Mouse (Mus musculus) heart, embryonic 12.5 days (tissue): Measurements from ENCODE around the gene Slc6a2. TPM values are rescaled to one million over a fixed set of nuclear protein-coding genes. Genes with fewer than 3 reads are reported as not detected.
A peak's percentile ranks its signal among the peaks of the same experiment; 100 is the strongest.

Experiments
- ATAC-seq: fragments of 200-750 bp; cut with Nextera tagmentation; 2 replicates; pipeline ENCODE4 v1.8.0; 2017; ENCODE audit warnings: moderate TSS enrichment, moderate library complexity; ENCODE audit not compliant: insufficient number of reproducible peaks, low FRiP score
- H3K27ac ChIP-seq: fragments of 300-500 bp; sonication (generic); 2 replicates; pipeline ENCODE4 v1.5.1; 2016; ENCODE audit warnings: mild to moderate bottlenecking, moderate library complexity; ENCODE audit not compliant: poor library complexity, severe bottlenecking
- H3K27me3 ChIP-seq: fragments of 300-500 bp; sonication (generic); replicated peaks from 2 replicates; pipeline ENCODE4 v1.6.1; 2016; ENCODE audit warnings: mild to moderate bottlenecking, moderate library complexity
- H3K36me3 ChIP-seq: fragments of 300-500 bp; sonication (generic); 2 replicates; pipeline ENCODE4 v1.6.1; 2016; ENCODE audit warnings: mild to moderate bottlenecking, moderate library complexity
- H3K4me1 ChIP-seq: fragments of 300-500 bp; sonication (generic); replicated peaks from 2 replicates; pipeline ENCODE4 v1.6.1; 2016; ENCODE audit warnings: mild to moderate bottlenecking
- H3K4me2 ChIP-seq: fragments of 300-500 bp; sonication (generic); 2 replicates; pipeline ENCODE4 v1.6.1; 2016; ENCODE audit warnings: mild to moderate bottlenecking, moderate library complexity
- H3K4me3 ChIP-seq: fragments of 300-500 bp; sonication (generic); 2 replicates; pipeline ENCODE4 v1.5.1; 2016; ENCODE audit warnings: mild to moderate bottlenecking
- H3K9ac ChIP-seq: fragments of 300-500 bp; sonication (generic); 2 replicates; pipeline ENCODE4 v1.6.1; 2016; ENCODE audit warnings: mild to moderate bottlenecking, moderate library complexity
- H3K9me3 ChIP-seq: fragments of 300-500 bp; sonication (generic); replicated peaks from 2 replicates; pipeline ENCODE4 v1.6.1; 2016; ENCODE audit warnings: mild to moderate bottlenecking, moderate library complexity
- WGBS: fragments of 180-500 bp; shearing (Covaris S2); methylation state at CpG from one replicate; pipeline ENCODE4 v1.1.7; 2016; 5-methylcytosine and 5-hydroxymethylcytosine counted together
- polyA plus RNA-seq: library from polyadenylated mRNA; unstranded; fragments of >200 nt; fragmentation: Nextera tagmentation; extraction: Ambion mirVana; gene quantifications from 2 replicates; pipeline ENCODE4 v1.2.1, GENCODE M21; 2016

Gene Slc6a2
- polyA plus RNA-seq, 1 experiment from 2014 or later = 0.03 TPM

GRCm38 (mm10) chr8:92964556-92964955 lies 4.7 kb downstream of the Slc6a2 start:
- ATAC-seq = no peak
- 60% methylated on average over 2 of the region's 2 CpGs for WGBS
- no peak overlapping the region for H3K4me2 ChIP-seq
- H3K9ac ChIP-seq = no peak overlapping the region
- H3K27me3 ChIP-seq = peaks cover 49% of the 10 kb centered on the region
- H3K27ac ChIP-seq = no peak overlapping the region
- no peaks in the 10 kb centered on the region for H3K9me3 ChIP-seq
- H3K4me3 ChIP-seq = no peak overlapping the region
- peaks cover 13% of the 10 kb centered on the region for H3K4me1 ChIP-seq
- H3K36me3 ChIP-seq = no peaks in the 10 kb centered on the region

GRCm38 (mm10) chr8:92972949-92973348 lies 13.1 kb downstream of the Slc6a2 start:
- Histone ChIP-seq H3K27me3 (no peaks in the 10 kb centered on the region), H3K4me1 (peaks cover 7% of the 10 kb centered on the region), H3K9me3 (no peaks in the 10 kb centered on the region), H3K36me3 (no peaks in the 10 kb centered on the region), H3K4me3 (no peak overlapping the region), H3K9ac (no peak overlapping the region), H3K27ac (no peak overlapping the region; the same call in 1 of the 2 replicates), H3K4me2 (no peak overlapping the region)
- WGBS = 45% methylated on average over 5 of the region's 5 CpGs
- peak; percentile 64 for ATAC-seq

- no peaks in the 10 kb centered on the region for H3K36me3 ChIP-seq
- no peak overlapping the region for H3K9ac ChIP-seq
- no peak overlapping the region for H3K4me3 ChIP-seq
- no peak for ATAC-seq
- no peak overlapping the region for H3K27ac ChIP-seq
- H3K4me1 ChIP-seq = peaks cover 7% of the 10 kb centered on the region
- 82% methylated on average over 5 of the region's 5 CpGs for WGBS
- H3K9me3 ChIP-seq = no peaks in the 10 kb centered on the region
- no peak overlapping the region for H3K4me2 ChIP-seq
- H3K27me3 ChIP-seq = no peaks in the 10 kb centered on the region
These were observed 16.8 kb downstream of the Slc6a2 start for GRCm38 (mm10) chr8:92976656-92977055.

- H3K4me3 ChIP-seq = no peak overlapping the region
- H3K4me1 ChIP-seq = no peaks in the 10 kb centered on the region
- H3K4me2 ChIP-seq = no peak overlapping the region
- WGBS = 67% methylated on average over 3 of the region's 3 CpGs
- no peak for ATAC-seq
- no peaks in the 10 kb centered on the region for H3K36me3 ChIP-seq
- H3K27ac ChIP-seq = no peak overlapping the region
- H3K27me3 ChIP-seq = no peaks in the 10 kb centered on the region
- no peaks in the 10 kb centered on the region for H3K9me3 ChIP-seq
- no peak overlapping the region for H3K9ac ChIP-seq
These were observed 22.6 kb downstream of the Slc6a2 start for GRCm38 (mm10) chr8:92982491-92982890.

- Histone ChIP-seq H3K4me2 (no peak overlapping the region), H3K9ac (no peak overlapping the region), H3K4me3 (no peak overlapping the region), H3K27me3 (no peaks in the 10 kb centered on the region), H3K9me3 (no peaks in the 10 kb centered on the region), H3K27ac (no peak overlapping the region), H3K36me3 (no peaks in the 10 kb centered on the region), H3K4me1 (no peaks in the 10 kb centered on the region)
- WGBS = 69% methylated on average over 2 of the region's 2 CpGs
- ATAC-seq = no peak
These were observed 24.5 kb downstream of the Slc6a2 start for GRCm38 (mm10) chr8:92984376-92984775.

GRCm38 (mm10) chr8:92996840-92997239 lies 37.0 kb downstream of the Slc6a2 start:
- no peak for ATAC-seq
- 25% methylated on average over 5 of the region's 5 CpGs for WGBS
- H3K9me3 ChIP-seq = no peaks in the 10 kb centered on the region

GRCm38 (mm10) chr8:92998600-92998999 lies 38.7 kb downstream of the Slc6a2 start:
- Histone ChIP-seq H3K27me3 (0 out of 2 replicates have a peak, but pooled peaks cover 4% of the 10 kb centered on the region), H3K9ac (no peak overlapping the region), H3K27ac (no peak overlapping the region), H3K4me1 (peaks cover 5% of the 10 kb centered on the region; the same call in 1 of the 2 replicates), H3K4me2 (no peak overlapping the region), H3K36me3 (no peaks in the 10 kb centered on the region), H3K4me3 (no peak overlapping the region), H3K9me3 (no peaks in the 10 kb centered on the region)
- ATAC-seq = no peak
- WGBS = 41% methylated on average over 2 of the region's 2 CpGs

More at GRCm38 (mm10) chr8:92996840-92997239, 37.0 kb downstream of the Slc6a2 start:
- Histone ChIP-seq H3K27ac (no peak overlapping the region), H3K4me2 (no peak overlapping the region), H3K27me3 (0 out of 2 replicates have a peak, but pooled peaks cover 4% of the 10 kb centered on the region), H3K36me3 (no peaks in the 10 kb centered on the region), H3K9ac (no peak overlapping the region), H3K4me1 (peaks cover 5% of the 10 kb centered on the region; the same call in 1 of the 2 replicates), H3K4me3 (no peak overlapping the region)

GRCm38 (mm10) chr8:93010286-93010685 lies 50.4 kb downstream of the Slc6a2 start:
- Histone ChIP-seq H3K9ac (no peak overlapping the region), H3K9me3 (no peaks in the 10 kb centered on the region), H3K27ac (no peak overlapping the region), H3K27me3 (no peaks in the 10 kb centered on the region), H3K4me1 (peaks cover 4% of the 10 kb centered on the region), H3K36me3 (no peaks in the 10 kb centered on the region), H3K4me2 (no peak overlapping the region), H3K4me3 (no peak overlapping the region)
- ATAC-seq = no peak
- WGBS = 24% methylated on average over 5 of the region's 5 CpGs

GRCm38 (mm10) chr8:93011439-93011838 lies 51.6 kb downstream of the Slc6a2 start:
- Histone ChIP-seq H3K36me3 (no peaks in the 10 kb centered on the region), H3K4me2 (no peak overlapping the region), H3K27ac (no peak overlapping the region), H3K9ac (no peak overlapping the region), H3K27me3 (no peaks in the 10 kb centered on the region), H3K4me3 (no peak overlapping the region), H3K4me1 (peaks cover 4% of the 10 kb centered on the region), H3K9me3 (no peaks in the 10 kb centered on the region)
- WGBS = 10% methylated on average over 9 of the region's 9 CpGs
- peak; percentile 51; the same call in 1 of the 2 replicates for ATAC-seq

- H3K27me3 ChIP-seq = no peaks in the 10 kb centered on the region
- no peak for ATAC-seq
These were observed 52.3 kb downstream of the Slc6a2 start for GRCm38 (mm10) chr8:93012226-93012625.

GRCm38 (mm10) chr8:93014300-93014699 lies 54.4 kb downstream of the Slc6a2 start:
- ATAC-seq = no peak
- H3K9me3 ChIP-seq = no peaks in the 10 kb centered on the region
- H3K4me2 ChIP-seq = no peak overlapping the region
- no peak overlapping the region for H3K27ac ChIP-seq
- H3K4me3 ChIP-seq = no peak overlapping the region
- H3K27me3 ChIP-seq = no peaks in the 10 kb centered on the region
- WGBS = 19% methylated on average over 4 of the region's 4 CpGs
- H3K4me1 ChIP-seq = peaks cover 4% of the 10 kb centered on the region
- H3K36me3 ChIP-seq = no peaks in the 10 kb centered on the region
- H3K9ac ChIP-seq = no peak overlapping the region

More at GRCm38 (mm10) chr8:93012226-93012625, 52.3 kb downstream of the Slc6a2 start:
- H3K9me3 ChIP-seq = no peaks in the 10 kb centered on the region
- H3K9ac ChIP-seq = no peak overlapping the region
- WGBS = 67% methylated on average over 6 of the region's 6 CpGs
- no peak overlapping the region for H3K4me3 ChIP-seq
- no peak overlapping the region for H3K27ac ChIP-seq
- no peaks in the 10 kb centered on the region for H3K36me3 ChIP-seq
- H3K4me2 ChIP-seq = no peak overlapping the region
- peaks cover 4% of the 10 kb centered on the region for H3K4me1 ChIP-seq

- H3K4me1 ChIP-seq = no peaks in the 10 kb centered on the region
- H3K36me3 ChIP-seq = no peaks in the 10 kb centered on the region
- H3K27ac ChIP-seq = no peak overlapping the region
- H3K4me2 ChIP-seq = no peak overlapping the region
- no peaks in the 10 kb centered on the region for H3K27me3 ChIP-seq
- H3K9me3 ChIP-seq = no peaks in the 10 kb centered on the region
- 61% methylated on average over 5 of the region's 5 CpGs for WGBS
- H3K4me3 ChIP-seq = no peak overlapping the region
- H3K9ac ChIP-seq = no peak overlapping the region
- no peak for ATAC-seq
These were observed 61.9 kb downstream of the Slc6a2 start for GRCm38 (mm10) chr8:93021738-93022137.
